Mouse (Mus musculus) erythroblast, embryonic 14.5 days (primary cell): ENCODE data around the gene Kiss1r.

Experiments used
- GATA1 ChIP-seq: IDR thresholded peaks from 2 replicates; pipeline ENCODE4 v1.6.1; 2012; ENCODE audit warnings: low read length, inconsistent platforms, mixed read lengths
- TAL1 ChIP-seq: IDR thresholded peaks from 3 replicates; pipeline ENCODE4 v1.6.1; 2012; ENCODE audit warnings: low read length, inconsistent platforms, mixed read lengths

DNA sequence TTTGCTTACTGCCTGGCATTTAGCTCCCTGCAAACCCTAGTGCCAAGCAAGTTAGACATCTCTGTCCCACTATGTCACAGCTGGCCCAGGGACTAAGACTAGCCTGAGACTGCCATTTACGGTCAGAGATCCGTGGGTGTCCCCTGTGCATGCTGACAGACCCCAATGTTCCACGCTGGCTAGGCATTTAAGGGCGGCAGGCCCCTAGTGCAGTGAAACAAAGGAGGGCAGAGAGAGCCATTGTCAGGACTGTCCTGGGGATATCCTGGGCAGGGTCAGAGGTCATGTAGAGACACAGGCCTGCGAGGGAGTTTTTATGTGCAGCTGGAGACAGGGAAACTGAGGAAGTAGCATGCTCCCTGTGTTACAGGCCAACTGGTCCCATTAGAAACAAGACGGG is 17.1 kb downstream of the Kiss1r start:
- TF ChIP-seq GATA1 (no peak), TAL1 (no peak)
